Mouse (Mus musculus): Measurements from ENCODE around the gene Olfr366. TPM values are rescaled to one million over a fixed set of nuclear protein-coding genes. Genes with fewer than 3 reads are reported as not detected.
"Not testable (repeated sequence)": the region's sequence is repeated elsewhere in the genome, so short reads cannot be mapped to it uniquely, and the experiment has no call there.

The Olfr366 gene
- not detected in 2 replicates for polyA plus RNA-seq (2012; ENCODE audit: insufficient read depth, insufficient read length, missing spikeins)

GRCm38 (mm10) chr2:37211274-37211673 lies at the start of gene Olfr366:
TSS of gene Olfr366 (plus strand) at chr2:37211574.
- Histone ChIP-seq H3K4me1 (ENCODE audit: control insufficient read depth, insufficient read depth, insufficient read length, low read length) (no peaks in the 10 kb centered on the region), H3K4me3 (ENCODE audit: insufficient read depth, low read depth, low read length) (no peak within 1 kb of the TSS), H3K27ac (replicated peaks; ENCODE audit: low read depth, low read length) (no peak within 1 kb of the TSS)

GRCm38 (mm10) chr2:37187898-37188297 lies 23.5 kb upstream of the Olfr366 start, which contains the start of gene Olfr365:
TSS of gene Olfr365 (plus strand) at chr2:37188198.
- no peak within 1 kb of the TSS for H3K4me3 ChIP-seq (ENCODE audit: insufficient read depth, low read depth, low read length)
- H3K4me1 ChIP-seq (ENCODE audit: control insufficient read depth, insufficient read depth, insufficient read length, low read length): no peaks in the 10 kb centered on the region
- no peak within 1 kb of the TSS for H3K27ac ChIP-seq (replicated peaks; ENCODE audit: low read depth, low read length)

GRCm38 (mm10) chr2:37261781-37262180 lies 50.4 kb downstream of the Olfr366 start:
- H3K4me3 ChIP-seq (ENCODE audit: insufficient read depth, low read depth, low read length); H3K4me1 ChIP-seq (ENCODE audit: control insufficient read depth, insufficient read depth, insufficient read length, low read length); H3K27ac ChIP-seq (replicated peaks; ENCODE audit: low read depth, low read length): not testable (repeated sequence)

Other genes starting within 250 kb of the Olfr366 start
- gene Olfr357, start 217.7 kb upstream of the Olfr366 start, polyA plus RNA-seq (2012; ENCODE audit: insufficient read depth, insufficient read length, missing spikeins): not detected in 2 replicates
- not detected in 2 replicates for gene Olfr358, start 202.2 kb upstream of the Olfr366 start, polyA plus RNA-seq (2012; ENCODE audit: insufficient read depth, insufficient read length, missing spikeins)
- gene Olfr360, start 145.8 kb upstream of the Olfr366 start, polyA plus RNA-seq (2012; ENCODE audit: insufficient read depth, insufficient read length, missing spikeins): not detected in 2 replicates
- not detected in 2 replicates for gene Olfr361, start 122.3 kb upstream of the Olfr366 start, polyA plus RNA-seq (2012; ENCODE audit: insufficient read depth, insufficient read length, missing spikeins)
- not detected in 2 replicates for gene Olfr362, start 93.7 kb upstream of the Olfr366 start, polyA plus RNA-seq (2012; ENCODE audit: insufficient read depth, insufficient read length, missing spikeins)
- not detected in 2 replicates for gene Olfr364-ps1, start 72.3 kb upstream of the Olfr366 start, polyA plus RNA-seq (2012; ENCODE audit: insufficient read depth, insufficient read length, missing spikeins)
- not detected in 2 replicates for gene Olfr365, start 23.4 kb upstream of the Olfr366 start, polyA plus RNA-seq (2012; ENCODE audit: insufficient read depth, insufficient read length, missing spikeins)
- gene Olfr368, start 114.9 kb downstream of the Olfr366 start, polyA plus RNA-seq (2012; ENCODE audit: insufficient read depth, insufficient read length, missing spikeins): not detected in 2 replicates
- 19.8 and 32.1 TPM in 2 replicates for gene Pdcl, start 147.8 kb downstream of the Olfr366 start, polyA plus RNA-seq (2012; ENCODE audit: insufficient read depth, insufficient read length, missing spikeins)
- 8.0 and 12.3 TPM in 2 replicates for gene Rc3h2, start 211.3 kb downstream of the Olfr366 start, polyA plus RNA-seq (2012; ENCODE audit: insufficient read depth, insufficient read length, missing spikeins)
- gene Zbtb26, start 231.6 kb downstream of the Olfr366 start, polyA plus RNA-seq (2012; ENCODE audit: insufficient read depth, insufficient read length, missing spikeins): 3.1 and 3.2 TPM in 2 replicates
- gene Zbtb6, start 231.6 kb downstream of the Olfr366 start, polyA plus RNA-seq (2012; ENCODE audit: insufficient read depth, insufficient read length, missing spikeins): 6.8 and 8.7 TPM in 2 replicates
- gene Rabgap1, start 231.7 kb downstream of the Olfr366 start, polyA plus RNA-seq (2012; ENCODE audit: insufficient read depth, insufficient read length, missing spikeins): 16.6 and 26.6 TPM in 2 replicates

Data from brown adipose tissue, adult 24 weeks (tissue).